Comparison of ENCODE assay signal across 27 mouse cellular contexts in genomic region chr19:3657947-3658346, GRCm38 (mm10). TPM values are rescaled to one million over a fixed set of nuclear protein-coding genes. Genes with fewer than 3 reads are reported as not detected.
DNase-seq lines count a peak whose midpoint lies in the region; ATAC-seq and TF ChIP-seq lines count a peak whose summit lies in the region.
"Had no signal": no experiment of that assay in that cellular context is flagged by ENCODE, and none has a peak within 500 bp of the region (broad histone marks: within the 10 kb centered on the region; RNA-seq: fewer than 3 reads in every experiment).

No protein-coding gene starts in this region.

- H3K4me2 ChIP-seq in midbrain, embryonic 11.5 days = no peak overlapping the region
- no peak overlapping the region for H3K4me2 ChIP-seq in midbrain, embryonic 13.5 days (replicated peaks)
- H3K4me2 ChIP-seq: embryonic facial prominence, embryonic 13.5 days; forebrain, embryonic 12.5 days; forebrain, embryonic 15.5 days; heart, embryonic 13.5 days; hindbrain, embryonic 14.5 days had no signal

- DNase-seq in gastrocnemius, adult 2 months = no peak
- no peak for DNase-seq in gastrocnemius, postnatal 14 days
- no peak for DNase-seq in left cerebral cortex, adult 2 months (ENCODE audit: extremely low spot score in 1 of 2, low spot score in 2 of 2)
- DNase-seq in left cerebral cortex, postnatal 10 days (ENCODE audit: extremely low spot score in 1 of 2, low spot score in 2 of 2) = no peak
- peak; percentile 37 for DNase-seq in midbrain, embryonic 11.5 days (ENCODE audit: low spot score, missing footprints)
- DNase-seq: adrenal gland, adult 2 months; cerebellum, adult 11-12 months; cerebellum, adult 8-10 months; cerebellum, postnatal 10 days; cerebellum, postnatal 36 days; embryo, embryonic 11 days; gastrocnemius, postnatal 10 days; heart, adult 11 months; heart, postnatal 14 days; heart, postnatal 4 days had no signal

- H3K4me3 ChIP-seq in gastrocnemius, adult 2 months = no peak overlapping the region
- no peak overlapping the region for H3K4me3 ChIP-seq in left cerebral cortex, adult 2 months
- no peak overlapping the region for H3K4me3 ChIP-seq in midbrain, embryonic 11.5 days (ENCODE audit: low read depth, low read length)
- H3K4me3 ChIP-seq in midbrain, embryonic 13.5 days (replicated peaks) = no peak overlapping the region
- H3K4me3 ChIP-seq: embryonic facial prominence, embryonic 10.5 days; embryonic facial prominence, embryonic 13.5 days; erythroblast, embryonic 14.5 days; forebrain, embryonic 12.5 days; forebrain, embryonic 15.5 days; heart, embryonic 10.5 days; heart, embryonic 13.5 days had no signal

- no peaks in the 10 kb centered on the region for H3K4me1 ChIP-seq in midbrain, embryonic 11.5 days (ENCODE audit: control insufficient read depth, insufficient read depth, low read length)
- no peaks in the 10 kb centered on the region for H3K4me1 ChIP-seq in midbrain, embryonic 13.5 days (replicated peaks)
- H3K4me1 ChIP-seq: forebrain, embryonic 12.5 days had no signal

- ATAC-seq in midbrain, embryonic 11.5 days (ENCODE audit: low FRiP score) = no peak
- ATAC-seq in midbrain, embryonic 13.5 days = no peak
- ATAC-seq: CD4-positive, CD25-positive, alpha-beta regulatory T cell, adult 4 months; forebrain, embryonic 15.5 days; hindbrain, postnatal 0 days; inflammation-experienced regulatory T-cells, adult 6 months had no signal

- no peak overlapping the region for H3K9ac ChIP-seq in midbrain, embryonic 11.5 days (ENCODE audit: low read length)
- no peak overlapping the region for H3K9ac ChIP-seq in midbrain, embryonic 13.5 days (replicated peaks)
- H3K9ac ChIP-seq: embryonic facial prominence, embryonic 13.5 days; forebrain, embryonic 12.5 days; forebrain, embryonic 15.5 days; heart, embryonic 13.5 days; hindbrain, embryonic 14.5 days had no signal

- WGBS in midbrain, embryonic 11.5 days = 99% methylated on average over 4 of the region's 4 CpGs
- 97% methylated on average over 4 of the region's 4 CpGs for WGBS in midbrain, embryonic 13.5 days

- H3K27ac ChIP-seq in gastrocnemius, adult 2 months = no peak overlapping the region
- H3K27ac ChIP-seq in left cerebral cortex, adult 2 months = no peak overlapping the region
- H3K27ac ChIP-seq in midbrain, embryonic 11.5 days (ENCODE audit: low read depth, low read length) = no peak overlapping the region
- no peak overlapping the region for H3K27ac ChIP-seq in midbrain, embryonic 13.5 days
- H3K27ac ChIP-seq: embryonic facial prominence, embryonic 10.5 days; embryonic facial prominence, embryonic 13.5 days; forebrain, embryonic 12.5 days; forebrain, embryonic 15.5 days; heart, embryonic 10.5 days; heart, embryonic 13.5 days; hindbrain, embryonic 14.5 days; hindbrain, postnatal 0 days had no signal

- intact Hi-C loops in gastrocnemius, adult 2 months (cut with DNase I) = loop anchor here (5.0 kb wide), 1 partner anchor 39 kb away; no protein-coding TSS in a partner anchor
- intact Hi-C loops in gastrocnemius, postnatal 14 days (cut with DNase I; ENCODE audit: low total_unique reads) = no loop called here
- intact Hi-C loops in left cerebral cortex, adult 2 months (cut with DNase I) = no loop called here
- intact Hi-C loops in left cerebral cortex, postnatal 10 days (cut with DNase I) = no loop called here

- TF ChIP-seq CTCF in gastrocnemius, adult 2 months (IDR thresholded peaks at IDR 0.05) = peak; percentile 49
- peak; percentile 2 for TF ChIP-seq CTCF in left cerebral cortex, adult 2 months (IDR thresholded peaks at IDR 0.05)

- no peaks in the 10 kb centered on the region for H3K27me3 ChIP-seq in midbrain, embryonic 11.5 days (ENCODE audit: control insufficient read depth, insufficient read depth, low read length)
- H3K27me3 ChIP-seq in midbrain, embryonic 13.5 days = no peaks in the 10 kb centered on the region
- H3K27me3 ChIP-seq: embryonic facial prominence, embryonic 13.5 days; forebrain, embryonic 12.5 days; forebrain, embryonic 15.5 days; heart, embryonic 13.5 days had no signal

- no peaks in the 10 kb centered on the region; the same call in 1 of the 2 replicates for H3K9me3 ChIP-seq in midbrain, embryonic 11.5 days (ENCODE audit: control insufficient read depth, low read length)
- no peaks in the 10 kb centered on the region for H3K9me3 ChIP-seq in midbrain, embryonic 13.5 days
- H3K9me3 ChIP-seq: forebrain, embryonic 12.5 days; forebrain, embryonic 15.5 days; heart, embryonic 10.5 days; heart, embryonic 13.5 days had no signal

- peaks cover 13% of the 10 kb centered on the region; the same call in 1 of the 2 replicates for H3K36me3 ChIP-seq in midbrain, embryonic 11.5 days (ENCODE audit: control insufficient read depth, insufficient read depth, low read length)
- H3K36me3 ChIP-seq in midbrain, embryonic 13.5 days = peaks cover 20% of the 10 kb centered on the region

RNA-seq across cellular contexts. Expression of gene Lrp5, which starts 28.4 kb away (rescaled TPM):
- total RNA-seq in gastrocnemius, adult 2 months (2021) = 10 to 100 TPM; 21.4 to 30.4 TPM
- 10 to 100 TPM; 33.0 to 39.3 TPM for total RNA-seq in gastrocnemius, postnatal 14 days (2021)
- total RNA-seq in left cerebral cortex, adult 2 months (2021) = 1 to 10 TPM; 8.3 to 9.3 TPM
- 10 to 100 TPM; 10.1 TPM for total RNA-seq in left cerebral cortex, postnatal 10 days (2021)
- polyA plus RNA-seq in midbrain, embryonic 11.5 days (2014; fragmentation: Nextera tagmentation; extraction: Ambion mirVana) = 2.6 and 2.8 TPM in 2 replicates
- polyA plus RNA-seq in midbrain, embryonic 13.5 days (2015; fragmentation: Nextera tagmentation; extraction: Ambion mirVana) = 1.5 and 1.7 TPM in 2 replicates

RNA-seq across cellular contexts. Expression of gene 1810055G02Rik, which starts 50.1 kb away (rescaled TPM):
- total RNA-seq in gastrocnemius, adult 2 months (2021) = 1 to 10 TPM; 9.6 to 9.8 TPM
- total RNA-seq in gastrocnemius, postnatal 14 days (2021) = 10 to 100 TPM in 1 of 2 experiments, 1 to 10 TPM in 1; 9.7 to 15.9 TPM
- 10 to 100 TPM; 31.3 to 38.5 TPM for total RNA-seq in left cerebral cortex, adult 2 months (2021)
- total RNA-seq in left cerebral cortex, postnatal 10 days (2021) = 10 to 100 TPM; 47.5 TPM
- 34.6 and 38.9 TPM in 2 replicates for polyA plus RNA-seq in midbrain, embryonic 11.5 days (2014; fragmentation: Nextera tagmentation; extraction: Ambion mirVana)
- polyA plus RNA-seq in midbrain, embryonic 13.5 days (2015; fragmentation: Nextera tagmentation; extraction: Ambion mirVana) = 27.9 and 30.1 TPM in 2 replicates
